Mouse (Mus musculus) liver, postnatal 0 days (tissue): ENCODE data around the gene Atp6v1f.

Experiments used
- CTCF ChIP-seq: sonication (generic); IDR thresholded peaks from 2 replicates; pipeline ENCODE4 v1.5.1; 2016; ENCODE audit warnings: antibody characterized with exemption, low read depth
- EP300 ChIP-seq: IDR thresholded peaks from 2 replicates; pipeline ENCODE4 v1.6.1; 2016; ENCODE audit warnings: antibody characterized with exemption, low read depth, mild to moderate bottlenecking

DNA sequence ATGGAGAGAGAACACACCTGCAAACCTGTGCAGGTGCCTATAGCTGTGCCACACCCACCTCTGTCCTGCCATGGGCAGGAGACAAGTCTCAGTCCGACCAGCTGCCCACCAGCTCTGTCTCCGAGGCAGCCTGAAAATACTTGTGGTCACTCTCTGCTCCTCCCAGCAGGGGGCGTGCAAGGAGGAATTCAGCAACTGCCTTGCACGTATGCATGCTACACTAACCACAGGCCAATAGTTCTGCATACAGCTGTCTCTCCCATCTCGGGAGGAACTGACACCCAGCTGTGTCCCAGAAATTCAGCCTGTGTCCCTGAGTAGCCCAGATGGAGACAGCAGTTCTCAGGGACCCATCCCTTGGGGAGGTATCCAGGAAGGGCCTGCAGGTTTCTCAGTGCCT lies 49.6 kb downstream of the Atp6v1f start:
- TF ChIP-seq CTCF (peak; percentile 91), EP300 (no peak)
